Mouse (Mus musculus) midbrain, embryonic 13.5 days (tissue): ENCODE data around the gene Hlcs. TPM values are rescaled to one million over a fixed set of nuclear protein-coding genes. Genes with fewer than 3 reads are reported as not detected.

Experiments used
- ATAC-seq: fragments of 200-750 bp; cut with Nextera tagmentation; 2 replicates; pipeline ENCODE4 v1.8.0; 2017; ENCODE audit warnings: mild to moderate bottlenecking, moderate TSS enrichment, moderate library complexity
- H3K27ac ChIP-seq: fragments of 300-500 bp; sonication (generic); 2 replicates; pipeline ENCODE4 v1.5.1; 2015; ENCODE audit warnings: inconsistent platforms, mild to moderate bottlenecking, moderate library complexity
- H3K27me3 ChIP-seq: fragments of 300-500 bp; sonication (generic); 2 replicates; pipeline ENCODE4 v1.6.1; 2015; ENCODE audit warnings: mild to moderate bottlenecking, inconsistent platforms
- H3K36me3 ChIP-seq: fragments of 300-500 bp; sonication (generic); 2 replicates; pipeline ENCODE4 v1.6.1; 2015; ENCODE audit warnings: mild to moderate bottlenecking, inconsistent platforms
- H3K4me1 ChIP-seq: fragments of 300-500 bp; sonication (generic); replicated peaks from 2 replicates; pipeline ENCODE4 v1.6.1; 2015; ENCODE audit warnings: inconsistent platforms
- H3K4me2 ChIP-seq: fragments of 300-500 bp; sonication (generic); replicated peaks from 2 replicates; pipeline ENCODE4 v1.6.1; 2015; ENCODE audit warnings: moderate library complexity, mild to moderate bottlenecking, inconsistent platforms
- H3K4me3 ChIP-seq: fragments of 300-500 bp; sonication (generic); replicated peaks from 2 replicates; pipeline ENCODE4 v1.5.1; 2015; ENCODE audit warnings: mild to moderate bottlenecking, inconsistent platforms
- H3K9ac ChIP-seq: fragments of 300-500 bp; sonication (generic); replicated peaks from 2 replicates; pipeline ENCODE4 v1.6.1; 2015; ENCODE audit warnings: mild to moderate bottlenecking, inconsistent platforms
- H3K9me3 ChIP-seq: fragments of 300-500 bp; sonication (generic); 2 replicates; pipeline ENCODE4 v1.6.1; 2016; ENCODE audit warnings: mild to moderate bottlenecking, inconsistent platforms
- WGBS: fragments of 180-500 bp; shearing (Covaris S2); methylation state at CpG from one replicate; pipeline ENCODE4 v1.1.7; 2015; 5-methylcytosine and 5-hydroxymethylcytosine counted together
- polyA plus RNA-seq: library from polyadenylated mRNA; unstranded; fragments of >200 nt; fragmentation: Nextera tagmentation; extraction: Ambion mirVana; gene quantifications from 2 replicates; pipeline ENCODE4 v1.2.1, GENCODE M21; 2015

The Hlcs gene
- polyA plus RNA-seq, 1 experiment from 2014 or later, result 9.2 TPM

DNA sequence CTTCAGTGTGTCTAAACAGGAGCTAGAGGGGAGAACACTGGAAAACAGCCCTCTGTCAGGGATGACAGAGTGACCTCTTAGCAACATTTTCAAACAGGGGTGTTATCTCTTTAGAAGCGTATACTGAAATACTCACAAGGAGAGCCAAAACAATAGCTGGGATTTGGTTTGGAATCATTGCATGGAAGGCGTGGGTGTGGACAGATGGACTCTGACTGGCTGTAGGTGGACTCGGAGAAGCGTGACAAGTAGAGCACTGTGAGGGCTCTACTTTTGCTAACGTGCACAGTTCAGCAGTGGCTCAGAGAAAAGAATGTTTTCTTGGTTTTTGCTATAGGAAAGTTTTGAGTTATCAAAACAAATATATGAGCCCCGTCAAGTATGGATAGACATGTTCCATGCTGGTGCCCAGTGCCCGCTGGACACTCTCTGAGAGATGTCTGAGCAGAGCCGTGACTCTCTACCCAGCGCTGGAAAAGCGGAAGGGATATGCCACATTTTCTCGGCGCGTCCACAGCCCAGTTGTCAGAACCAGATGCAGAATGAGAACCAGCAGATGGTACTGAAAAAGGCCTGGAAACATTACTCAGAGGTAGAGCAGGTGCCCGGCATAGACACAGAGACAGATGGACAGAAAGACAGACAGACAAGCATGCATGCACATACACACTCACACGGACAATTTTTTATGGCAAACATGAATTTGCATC lies 62.6 kb downstream of the Hlcs start:
- WGBS, result 84% methylated on average over 15 of the region's 15 CpGs
- Histone ChIP-seq H3K27me3 (peaks cover 23% of the 10 kb centered on the region; the same call in 1 of the 2 replicates), H3K27ac (no peak overlapping the region), H3K4me3 (no peak overlapping the region), H3K4me2 (no peak overlapping the region), H3K36me3 (no peaks in the 10 kb centered on the region), H3K9ac (no peak overlapping the region), H3K4me1 (peaks cover 13% of the 10 kb centered on the region), H3K9me3 (no peaks in the 10 kb centered on the region)
- no peak for ATAC-seq

DNA sequence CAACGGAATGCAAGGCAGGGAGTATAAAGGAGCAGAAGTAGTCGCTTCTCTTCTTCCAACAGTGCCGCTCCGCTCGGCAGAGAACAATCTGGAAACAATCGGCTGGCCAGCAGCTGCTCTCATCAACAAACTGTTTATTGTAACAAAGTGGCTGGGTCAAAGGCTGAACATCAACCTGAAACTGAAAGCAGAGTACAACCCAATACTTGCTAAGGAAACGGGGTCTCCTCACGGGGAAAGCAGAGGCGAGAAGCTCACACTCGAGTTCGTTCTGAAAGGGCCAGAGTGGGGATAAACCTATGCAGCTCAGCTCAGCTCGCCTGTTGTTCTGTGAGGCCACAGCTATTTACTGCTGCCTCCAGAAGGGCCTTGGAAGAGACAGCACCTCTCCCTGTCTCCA lies 63.2 kb downstream of the Hlcs start:
- WGBS, result 69% methylated on average over 12 of the region's 12 CpGs
- H3K36me3 ChIP-seq, result no peaks in the 10 kb centered on the region
- H3K27me3 ChIP-seq, result peaks cover 29% of the 10 kb centered on the region; the same call in 1 of the 2 replicates
- no peak overlapping the region for H3K27ac ChIP-seq
- no peak for ATAC-seq
- no peak overlapping the region for H3K4me3 ChIP-seq
- H3K4me2 ChIP-seq, result no peak overlapping the region
- H3K4me1 ChIP-seq, result peaks cover 13% of the 10 kb centered on the region
- H3K9me3 ChIP-seq, result no peaks in the 10 kb centered on the region
- H3K9ac ChIP-seq, result no peak overlapping the region

- H3K36me3 ChIP-seq, result no peaks in the 10 kb centered on the region
- no peak overlapping the region for H3K4me2 ChIP-seq
- ATAC-seq, result no peak
- H3K9me3 ChIP-seq, result no peaks in the 10 kb centered on the region
- no peak overlapping the region for H3K9ac ChIP-seq
- no peak overlapping the region for H3K27ac ChIP-seq
- H3K4me1 ChIP-seq, result peaks cover 9% of the 10 kb centered on the region
- H3K27me3 ChIP-seq, result peaks cover 29% of the 10 kb centered on the region; the same call in 1 of the 2 replicates
- no peak overlapping the region for H3K4me3 ChIP-seq
- 88% methylated on average over 10 of the region's 10 CpGs for WGBS
Observed at GRCm38 (mm10) chr16:94249666-94250065, 63.7 kb downstream of the Hlcs start.

DNA sequence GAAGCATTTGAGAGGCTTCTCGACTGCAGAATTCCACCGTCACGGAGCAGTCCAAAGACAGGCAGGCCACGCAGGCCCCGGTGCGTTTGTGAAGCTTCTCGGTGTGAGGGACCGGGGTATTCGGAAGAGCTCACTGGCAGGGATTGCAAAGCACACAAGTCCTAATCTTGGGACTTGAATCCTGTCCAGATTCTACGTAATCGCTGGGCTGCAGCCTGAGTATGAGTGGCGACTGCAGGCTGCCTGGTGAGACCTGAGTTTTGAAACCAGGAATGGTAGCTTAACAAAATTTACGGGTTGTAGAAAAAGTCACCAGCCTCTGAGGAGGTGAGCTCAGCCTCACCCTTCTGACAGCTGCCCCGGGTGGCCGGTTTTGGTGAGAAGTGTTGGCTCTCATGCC lies 64.7 kb downstream of the Hlcs start:
- Histone ChIP-seq H3K9ac (no peak overlapping the region), H3K4me1 (no peaks in the 10 kb centered on the region), H3K27me3 (peaks cover 28% of the 10 kb centered on the region; the same call in 1 of the 2 replicates), H3K36me3 (no peaks in the 10 kb centered on the region), H3K9me3 (no peaks in the 10 kb centered on the region), H3K27ac (no peak overlapping the region), H3K4me2 (no peak overlapping the region), H3K4me3 (no peak overlapping the region)
- no peak for ATAC-seq
- WGBS, result 93% methylated on average over 15 of the region's 15 CpGs

- whole genome bisulfite sequencing, result 95% methylated on average over 8 of the region's 8 CpGs
- Histone ChIP-seq H3K9me3 (no peaks in the 10 kb centered on the region), H3K27ac (no peak overlapping the region), H3K36me3 (no peaks in the 10 kb centered on the region), H3K27me3 (peaks cover 18% of the 10 kb centered on the region; the same call in 1 of the 2 replicates), H3K4me3 (no peak overlapping the region), H3K4me1 (no peaks in the 10 kb centered on the region), H3K9ac (no peak overlapping the region), H3K4me2 (no peak overlapping the region)
- no peak for ATAC-seq
Observed at GRCm38 (mm10) chr16:94246976-94247375, 66.4 kb downstream of the Hlcs start.

GRCm38 (mm10) chr16:94246058-94246784 lies 67.2 kb downstream of the Hlcs start:
- Histone ChIP-seq H3K4me3 (no peak overlapping the region), H3K36me3 (no peaks in the 10 kb centered on the region), H3K9me3 (no peaks in the 10 kb centered on the region), H3K27me3 (peaks cover 18% of the 10 kb centered on the region; the same call in 1 of the 2 replicates), H3K9ac (no peak overlapping the region), H3K4me2 (no peak overlapping the region), H3K27ac (no peak overlapping the region), H3K4me1 (no peaks in the 10 kb centered on the region)
- WGBS, result 75% methylated on average over 17 of the region's 17 CpGs
- ATAC-seq, result no peak

DNA sequence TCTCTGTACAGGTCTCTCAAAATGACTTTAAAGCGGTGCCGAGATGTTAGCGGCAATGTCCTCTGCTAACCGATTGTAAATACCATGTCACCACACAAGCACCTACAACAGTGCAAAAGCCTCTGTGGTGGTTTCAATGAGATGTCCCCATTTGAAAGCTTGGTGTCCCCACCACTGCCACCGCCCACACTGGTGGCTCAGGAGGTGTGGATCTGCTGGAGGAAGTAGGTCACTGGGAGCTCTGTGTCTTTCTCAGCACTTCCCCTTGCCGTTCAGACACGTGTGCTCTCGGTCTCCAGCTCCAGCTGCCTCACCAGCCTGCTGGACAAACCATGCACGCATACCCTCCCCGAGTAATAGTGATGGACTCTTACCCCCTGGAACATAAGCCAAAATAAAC lies 72.2 kb downstream of the Hlcs start:
- H3K36me3 ChIP-seq, result no peaks in the 10 kb centered on the region
- no peak for ATAC-seq
- H3K27me3 ChIP-seq, result peaks cover 47% of the 10 kb centered on the region
- no peaks in the 10 kb centered on the region for H3K9me3 ChIP-seq
- H3K27ac ChIP-seq, result no peak overlapping the region
- no peak overlapping the region for H3K9ac ChIP-seq
- peaks cover 11% of the 10 kb centered on the region for H3K4me1 ChIP-seq
- H3K4me2 ChIP-seq, result no peak overlapping the region
- no peak overlapping the region for H3K4me3 ChIP-seq
- WGBS, result 91% methylated on average over 10 of the region's 10 CpGs

DNA sequence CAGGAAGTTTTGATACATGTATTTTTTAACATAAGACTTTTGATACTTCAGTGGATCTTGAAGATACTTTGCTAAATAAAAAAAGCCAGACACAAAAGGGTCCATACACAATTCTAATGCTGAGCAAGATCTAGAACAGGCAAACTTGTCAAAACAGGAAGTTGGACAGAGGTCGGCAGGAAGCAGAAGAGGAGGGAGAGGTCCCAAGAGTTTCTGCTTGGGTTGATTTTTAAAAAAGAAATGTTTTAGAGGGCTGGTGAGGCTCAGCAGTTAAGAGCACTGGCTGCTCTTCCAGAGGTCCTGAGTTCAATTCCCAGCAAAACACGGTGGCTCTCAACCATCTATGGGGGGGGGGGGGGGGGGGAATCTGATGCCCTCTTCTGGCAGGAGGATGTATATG lies 73.2 kb downstream of the Hlcs start:
- H3K4me1 ChIP-seq, result peaks cover 14% of the 10 kb centered on the region
- H3K9me3 ChIP-seq, result no peaks in the 10 kb centered on the region
- no peak overlapping the region for H3K4me2 ChIP-seq
- no peaks in the 10 kb centered on the region for H3K36me3 ChIP-seq
- H3K27me3 ChIP-seq, result peaks cover 43% of the 10 kb centered on the region
- no peak for ATAC-seq
- H3K4me3 ChIP-seq, result no peak overlapping the region
- no peak overlapping the region for H3K9ac ChIP-seq
- no peak overlapping the region for H3K27ac ChIP-seq
- WGBS, result 64% methylated on average over 1 of the region's 2 CpGs

- no peak for ATAC-seq
- H3K36me3 ChIP-seq, result no peaks in the 10 kb centered on the region
- H3K27me3 ChIP-seq, result peaks cover 47% of the 10 kb centered on the region
- no peak overlapping the region for H3K4me2 ChIP-seq
- no peak overlapping the region for H3K27ac ChIP-seq
- no peaks in the 10 kb centered on the region for H3K9me3 ChIP-seq
- peaks cover 14% of the 10 kb centered on the region for H3K4me1 ChIP-seq
- H3K9ac ChIP-seq, result no peak overlapping the region
- 92% methylated on average over 6 of the region's 6 CpGs for WGBS
- H3K4me3 ChIP-seq, result no peak overlapping the region
Observed at GRCm38 (mm10) chr16:94239567-94239966, 73.8 kb downstream of the Hlcs start.

DNA sequence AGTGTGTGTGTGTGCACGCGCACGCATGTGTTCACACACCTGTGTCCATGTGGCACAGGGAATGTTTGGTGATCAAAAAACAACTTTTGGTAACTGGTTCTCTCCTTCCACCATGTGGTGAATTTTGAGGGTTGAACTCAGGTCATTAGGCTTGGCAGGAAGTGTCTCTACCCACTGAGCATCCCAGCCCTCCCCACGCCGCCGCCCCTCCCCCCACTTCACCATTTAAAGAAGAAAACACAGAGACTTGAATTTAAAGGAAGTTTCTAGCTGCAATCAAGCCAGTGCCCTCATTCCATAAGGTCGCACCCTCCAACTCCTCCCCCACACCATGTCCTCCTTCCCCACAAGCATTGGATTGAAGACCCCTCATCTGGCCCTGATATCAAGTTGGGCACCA lies 74.2 kb downstream of the Hlcs start:
- no peak for ATAC-seq
- H3K4me1 ChIP-seq, result peaks cover 14% of the 10 kb centered on the region
- no peaks in the 10 kb centered on the region for H3K9me3 ChIP-seq

DNA sequence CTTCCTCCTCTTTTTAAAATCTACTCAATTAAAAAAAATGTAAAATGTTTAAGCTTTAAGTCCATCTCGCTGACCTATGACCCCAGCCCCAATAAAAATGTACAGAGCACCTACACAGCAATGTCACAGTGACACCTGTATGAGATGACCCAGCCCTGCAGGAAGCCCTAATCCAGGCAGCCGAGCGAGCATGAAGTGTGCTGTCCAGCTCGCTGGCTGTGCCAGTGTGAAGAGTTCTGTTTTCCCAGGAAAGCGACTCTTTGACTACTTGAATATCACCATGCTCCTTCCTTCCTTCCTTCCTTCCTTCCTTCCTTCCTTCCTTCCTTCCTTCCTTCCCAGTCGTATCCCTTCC lies 76.3 kb downstream of the Hlcs start:
- 53% methylated on average over 6 of the region's 6 CpGs for WGBS
- Histone ChIP-seq H3K27me3 (peaks cover 69% of the 10 kb centered on the region), H3K4me1 (peaks cover 14% of the 10 kb centered on the region), H3K9ac (no peak overlapping the region), H3K4me3 (no peak overlapping the region), H3K27ac (no peak overlapping the region), H3K9me3 (no peaks in the 10 kb centered on the region), H3K36me3 (no peaks in the 10 kb centered on the region), H3K4me2 (peak overlapping the region; percentile 38)
- ATAC-seq, result 0 out of 2 replicates have a peak, but pooled peaks have one; percentile 44

More for the DNA sequence above, 74.2 kb downstream of the Hlcs start:
- Histone ChIP-seq H3K27ac (no peak overlapping the region), H3K4me2 (no peak overlapping the region), H3K9ac (no peak overlapping the region), H3K4me3 (no peak overlapping the region), H3K27me3 (peaks cover 51% of the 10 kb centered on the region), H3K36me3 (no peaks in the 10 kb centered on the region)
- 95% methylated on average over 7 of the region's 7 CpGs for WGBS

DNA sequence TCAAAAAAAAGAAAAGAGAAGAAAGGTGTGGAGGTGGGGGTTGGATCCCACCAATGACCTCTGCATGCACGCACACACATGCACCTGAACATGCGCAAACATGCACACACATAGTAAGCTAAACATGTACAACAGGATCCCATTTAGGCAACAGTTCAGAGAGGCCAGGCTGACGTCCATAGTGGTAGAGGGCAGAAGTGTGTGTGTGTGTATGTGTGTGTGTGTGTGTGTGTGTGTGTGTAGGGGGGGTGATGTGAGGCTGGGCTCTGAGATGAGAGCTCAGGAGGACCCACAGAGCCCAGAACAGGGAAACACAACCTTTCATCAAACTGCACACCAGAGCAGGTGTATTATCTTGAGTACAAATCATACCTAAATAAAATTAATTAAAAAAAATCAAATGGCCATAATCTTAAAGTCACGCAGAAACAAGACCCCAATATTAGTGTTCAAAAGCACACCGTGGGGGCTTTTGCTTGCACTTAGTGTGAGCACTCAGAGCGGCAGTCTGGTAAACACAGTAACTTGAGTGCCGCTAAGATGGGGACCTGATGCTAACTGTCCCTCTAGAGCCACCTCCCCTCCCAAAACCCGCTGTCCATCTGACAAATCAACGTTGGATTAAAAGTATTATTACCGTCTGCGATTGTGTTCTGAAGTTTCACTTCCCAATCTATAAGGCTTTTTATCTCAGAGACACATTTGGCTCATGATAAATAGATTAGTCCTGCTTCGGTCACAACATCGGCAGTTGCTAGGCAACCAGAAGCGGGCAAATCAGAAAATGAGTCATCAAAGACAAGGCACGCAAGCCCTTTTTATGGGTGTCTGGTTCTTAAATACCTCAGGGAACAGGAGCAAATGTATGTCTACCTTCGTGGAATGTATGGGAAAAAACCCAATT lies 76.9 kb downstream of the Hlcs start:
- H3K27me3 ChIP-seq, result peaks cover 76% of the 10 kb centered on the region

More for the DNA sequence above, 76.9 kb downstream of the Hlcs start:
- no peak overlapping the region for H3K9ac ChIP-seq
- peak overlapping the region; percentile 38 for H3K4me2 ChIP-seq
- no peaks in the 10 kb centered on the region for H3K9me3 ChIP-seq
- H3K4me3 ChIP-seq, result peak overlapping the region; percentile 12; the same call in 1 of the 2 replicates
- H3K27ac ChIP-seq, result no peak overlapping the region
- WGBS, result 35% methylated on average over 16 of the region's 16 CpGs
- H3K4me1 ChIP-seq, result peaks cover 14% of the 10 kb centered on the region
- H3K36me3 ChIP-seq, result no peaks in the 10 kb centered on the region
- ATAC-seq, result peak; percentile 63
